Mouse (Mus musculus) right cerebral cortex, postnatal 4 days (tissue): ENCODE measurements around the gene Itga6.

Experiments
- DNase-seq: peaks from one replicate; pipeline ENCODE4 v3.0.0-alpha.2; 2022

Gene Itga6

DNA sequence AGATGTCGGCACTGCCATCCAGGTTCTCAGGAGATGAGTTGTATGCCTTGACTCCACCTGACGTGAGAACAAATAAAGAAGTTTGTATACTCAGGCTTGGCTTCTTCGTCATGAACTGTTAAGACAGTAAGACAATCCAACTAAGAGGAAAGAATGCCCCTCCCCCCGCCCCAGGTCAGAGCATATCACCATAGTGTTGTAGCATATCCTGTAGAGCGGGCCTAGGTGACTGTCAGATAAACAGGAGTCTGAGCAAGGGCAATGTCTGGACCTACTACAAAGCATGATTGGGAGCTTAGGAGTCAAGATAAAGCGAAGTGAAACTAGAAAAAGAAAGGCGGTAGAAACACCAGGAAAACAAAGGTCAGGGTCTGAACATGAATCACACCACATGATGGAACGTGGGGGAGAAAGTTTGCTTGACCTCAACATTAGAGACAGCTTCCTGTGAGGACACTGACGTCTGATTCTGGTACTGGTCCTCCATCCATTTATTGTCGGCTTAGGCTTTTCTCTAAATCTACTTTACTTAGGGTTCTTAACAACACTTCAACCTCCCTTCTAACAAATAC, 64.0 kb downstream of the Itga6 start:
- no peak for DNase-seq

- no peak for DNase-seq
Measured at GRCm38 (mm10) chr2:71810010-71810409, 64.6 kb downstream of the Itga6 start.

- DNase-seq: no peak
Measured at GRCm38 (mm10) chr2:71810906-71811305, 65.5 kb downstream of the Itga6 start.

GRCm38 (mm10) chr2:71812221-71813021, 67.0 kb downstream of the Itga6 start:
- DNase-seq: peak; percentile 94

GRCm38 (mm10) chr2:71813022-71813358, 67.6 kb downstream of the Itga6 start:
- DNase-seq: no peak

- DNase-seq: no peak
Measured at GRCm38 (mm10) chr2:71813371-71813770, 68.0 kb downstream of the Itga6 start.

- DNase-seq: no peak
Measured at GRCm38 (mm10) chr2:71814016-71814415, 68.6 kb downstream of the Itga6 start.

- DNase-seq: no peak
Measured at GRCm38 (mm10) chr2:71815279-71815678, 69.9 kb downstream of the Itga6 start.

- no peak for DNase-seq
Measured at GRCm38 (mm10) chr2:71816391-71817041, 71.1 kb downstream of the Itga6 start.

DNA sequence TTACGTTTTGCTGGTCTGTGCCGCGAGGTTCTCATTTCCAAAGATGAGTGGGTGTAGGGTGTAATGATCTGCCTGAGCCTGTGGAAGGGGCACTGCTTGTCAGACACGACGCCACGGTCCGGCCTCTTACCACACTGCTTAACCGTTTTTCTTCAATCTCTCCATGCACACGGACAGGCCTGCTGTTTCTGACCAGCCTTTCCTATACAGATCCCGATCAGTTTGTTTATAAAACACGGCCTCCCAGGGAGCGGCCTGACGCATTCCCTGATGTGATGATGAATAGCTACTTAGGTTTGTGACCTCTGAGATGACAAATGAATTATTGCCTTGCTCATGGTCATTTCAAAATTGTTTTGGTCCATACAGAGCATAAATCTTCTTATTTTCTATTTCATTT, 78.7 kb downstream of the Itga6 start:
- no peak for DNase-seq

DNA sequence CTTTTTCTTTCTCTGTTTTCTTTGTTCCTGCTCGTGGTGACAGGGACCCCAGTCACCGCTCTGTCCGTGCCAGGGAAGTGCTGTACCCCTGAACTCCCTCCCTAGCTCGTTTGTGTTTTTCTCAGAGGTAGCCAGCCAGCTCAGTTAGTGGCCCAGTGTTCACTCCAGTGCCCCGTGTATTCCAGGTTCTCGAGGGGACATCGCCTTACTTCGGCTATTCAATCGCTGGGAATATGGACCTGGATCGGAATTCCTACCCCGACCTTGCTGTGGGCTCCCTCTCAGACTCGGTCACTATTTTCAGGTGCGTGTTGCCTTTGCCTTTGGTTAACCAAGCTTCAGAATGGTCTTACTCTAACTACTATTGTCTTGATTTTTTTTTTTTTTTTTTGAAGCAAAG, 82.3 kb downstream of the Itga6 start:
- DNase-seq: no peak

DNA sequence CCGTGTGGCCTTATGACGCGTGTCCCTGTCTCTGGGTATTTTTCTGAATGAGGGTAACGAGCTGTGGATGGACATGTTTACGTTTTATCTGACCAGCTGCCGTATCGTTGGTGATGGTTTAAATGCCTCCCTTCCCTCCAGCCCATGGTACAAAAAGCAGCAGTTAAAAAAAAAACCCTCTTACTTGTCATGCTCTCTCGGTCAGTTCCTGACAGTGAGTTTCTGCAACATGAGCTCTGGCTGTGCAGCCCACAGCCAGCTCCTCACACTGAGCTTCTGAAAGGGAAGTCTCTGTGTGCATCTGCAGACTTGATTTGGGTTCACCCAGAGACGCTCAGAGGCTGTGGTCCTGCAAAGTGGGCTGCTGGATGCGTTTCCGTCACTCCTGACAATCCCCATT, 83.5 kb downstream of the Itga6 start:
- no peak for DNase-seq

GRCm38 (mm10) chr2:71833626-71834025, 88.2 kb downstream of the Itga6 start:
- no peak for DNase-seq

DNA sequence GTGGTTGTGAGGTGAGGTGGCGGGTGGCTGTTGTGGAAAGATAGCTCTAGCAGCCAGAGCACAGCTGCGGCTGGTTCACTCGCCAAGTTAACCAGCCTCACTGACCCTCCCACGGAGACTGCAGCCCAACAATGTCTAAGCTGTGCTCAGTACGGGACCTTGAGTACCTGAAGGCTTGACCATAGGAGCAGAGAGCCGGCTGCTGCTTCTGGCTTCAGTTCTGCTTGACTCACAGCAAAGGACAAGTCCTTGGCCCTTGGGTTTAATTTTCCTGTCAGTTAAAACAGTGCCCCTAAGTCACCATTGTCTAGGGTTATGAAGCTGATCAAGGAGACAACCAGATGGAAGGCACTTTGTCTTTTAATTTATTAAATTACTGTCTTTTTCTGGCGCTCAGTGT, 89.0 kb downstream of the Itga6 start:
- no peak for DNase-seq

- no peak for DNase-seq
Measured at GRCm38 (mm10) chr2:71835556-71835955, 90.1 kb downstream of the Itga6 start.

DNA sequence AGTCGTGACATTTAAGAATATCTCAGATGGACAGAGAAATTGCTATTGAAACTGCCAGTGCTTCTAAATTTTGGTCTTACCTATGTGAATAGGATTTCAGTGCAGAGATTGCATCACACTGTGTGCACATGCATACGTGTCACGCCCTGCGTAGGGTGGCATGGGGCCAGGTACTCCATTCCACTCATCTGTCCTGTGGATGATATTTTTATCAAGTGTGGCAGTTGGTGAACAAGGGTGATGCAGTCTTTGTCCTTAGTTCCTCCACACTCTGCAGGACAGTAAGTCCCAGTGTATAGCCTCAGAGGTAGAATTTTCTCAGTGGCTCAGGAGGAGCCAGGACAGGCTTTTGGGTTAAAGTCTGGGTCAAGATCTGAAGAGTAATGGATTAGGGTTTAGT, 90.8 kb downstream of the Itga6 start:
- no peak for DNase-seq

GRCm38 (mm10) chr2:71837261-71837660, 91.8 kb downstream of the Itga6 start:
- no peak for DNase-seq

GRCm38 (mm10) chr2:71837791-71838190, 92.4 kb downstream of the Itga6 start:
- DNase-seq: peak; percentile 92

DNA sequence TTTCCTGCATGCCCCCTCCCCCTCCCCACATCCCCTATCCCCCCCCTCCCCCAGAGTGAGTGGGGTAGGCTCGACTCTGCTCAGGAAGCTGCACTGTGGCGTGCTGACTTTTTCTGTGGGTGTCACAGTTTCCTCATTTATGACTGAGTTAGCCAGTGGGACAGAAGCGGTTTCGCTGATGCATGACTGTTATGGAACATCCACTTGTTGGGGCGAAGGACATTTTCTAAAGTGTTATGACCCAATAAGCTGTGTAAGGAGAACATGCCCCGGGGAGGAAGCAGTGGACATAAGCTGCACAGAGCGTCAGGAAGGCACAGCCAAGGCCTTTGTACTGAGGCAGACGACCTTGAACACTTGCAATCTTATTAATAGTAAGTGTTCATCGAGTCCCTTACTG, 97.9 kb downstream of the Itga6 start:
- no peak for DNase-seq

- DNase-seq: no peak
Measured at GRCm38 (mm10) chr2:71844906-71845305, 99.5 kb downstream of the Itga6 start.

DNA sequence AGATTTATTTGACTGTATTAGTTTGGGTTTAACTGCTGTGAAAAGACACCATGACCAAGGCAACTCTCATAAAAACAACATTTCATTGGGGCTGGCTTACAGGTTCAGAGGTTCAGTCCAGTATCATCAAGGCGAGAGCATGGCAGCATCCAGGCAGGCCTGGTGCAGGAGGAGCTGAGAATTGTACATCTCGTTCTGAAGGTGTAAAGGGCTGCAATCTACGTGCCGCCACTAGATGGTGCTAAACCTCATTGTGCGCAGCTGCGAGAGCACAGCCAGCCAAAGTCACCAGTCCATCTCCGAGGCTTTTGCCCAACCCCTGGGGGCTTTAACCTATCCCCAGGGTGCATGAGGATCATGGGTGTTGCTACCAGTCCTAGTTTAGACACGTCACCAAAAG, 106.7 kb downstream of the Itga6 start:
- DNase-seq: peak; percentile 60

GRCm38 (mm10) chr2:71855076-71855475, 109.7 kb downstream of the Itga6 start:
- no peak for DNase-seq

DNA sequence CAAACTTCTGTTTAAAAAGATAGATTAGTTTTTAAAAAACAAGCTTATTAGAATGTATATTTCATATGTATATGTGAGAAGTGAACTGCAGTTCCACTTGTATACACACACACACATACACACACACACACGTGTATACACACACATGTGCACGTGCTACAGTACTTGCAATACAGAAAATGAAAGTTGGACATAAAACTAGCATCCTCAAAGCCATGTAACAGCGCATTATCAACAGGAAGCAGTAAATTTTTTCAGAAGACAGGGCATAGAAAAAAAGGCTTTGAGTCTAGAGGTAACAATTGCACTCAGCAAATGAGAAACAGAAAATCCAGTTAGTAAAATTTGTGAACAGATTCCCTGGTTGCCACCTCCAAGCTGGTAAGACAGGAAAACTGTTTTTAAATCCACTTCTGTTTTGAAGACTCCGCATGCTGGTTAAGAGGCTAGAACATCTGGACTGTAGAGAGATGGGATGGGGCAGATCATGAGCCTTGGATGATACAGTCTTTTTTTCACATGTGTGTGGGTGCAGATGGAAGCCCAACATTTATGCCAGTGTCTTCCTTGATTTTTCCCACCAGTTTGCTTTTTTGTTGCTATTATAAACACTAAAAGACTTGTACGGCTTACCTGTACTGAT, 118.2 kb downstream of the Itga6 start:
- DNase-seq: no peak

DNA sequence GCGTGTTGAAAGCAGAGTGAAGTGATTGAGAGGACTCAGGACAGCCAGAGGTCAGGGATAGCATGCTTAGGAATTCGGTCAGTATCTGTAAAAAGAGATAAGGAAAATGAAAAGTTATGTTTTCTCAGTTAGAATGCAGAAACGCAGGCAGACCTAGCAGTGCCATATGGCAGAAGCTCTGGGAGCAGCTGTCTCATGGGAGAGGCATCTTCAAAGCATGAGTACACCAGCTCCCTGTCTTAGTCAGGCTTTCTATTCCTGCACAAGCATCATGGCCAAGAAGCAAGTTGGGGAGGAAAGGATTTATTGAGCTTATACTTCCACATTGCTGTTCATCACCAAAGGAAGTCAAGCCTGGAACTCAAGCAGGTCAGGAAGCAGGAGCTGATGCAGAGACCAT, 119.6 kb downstream of the Itga6 start:
- DNase-seq: peak; percentile 21
